Mouse (Mus musculus) kidney, adult 9 months (tissue): ENCODE measurements around the gene Etfbkmt.
A peak's percentile ranks its signal among the peaks of the same experiment; 100 is the strongest.
"Not testable (repeated sequence)": the region's sequence is repeated elsewhere in the genome, so short reads cannot be mapped to it uniquely, and the experiment has no call there.

Experiments
- DNase-seq: peaks from one replicate; pipeline ENCODE4 v3.0.0; 2022

Gene Etfbkmt

GRCm38 (mm10) chr6:149139471-149139870, at the start of gene Etfbkmt:
Gene Etfbkmt, plus strand, starts transcription at chr6:149139849.
- DNase-seq = no peak

- no peak for DNase-seq
Measured at GRCm38 (mm10) chr6:149092406-149092805, 47.2 kb upstream of the Etfbkmt start.

GRCm38 (mm10) chr6:149093465-149093864, 46.2 kb upstream of the Etfbkmt start:
- peak; percentile 53 for DNase-seq

- no peak for DNase-seq
Measured at GRCm38 (mm10) chr6:149094555-149094954, 45.1 kb upstream of the Etfbkmt start.

- no peak for DNase-seq
Measured at GRCm38 (mm10) chr6:149095389-149095788, 44.3 kb upstream of the Etfbkmt start.

GRCm38 (mm10) chr6:149096233-149096632, 43.4 kb upstream of the Etfbkmt start:
- DNase-seq = peak; percentile 49

- DNase-seq = no peak
Measured at GRCm38 (mm10) chr6:149097276-149097675, 42.4 kb upstream of the Etfbkmt start.

GRCm38 (mm10) chr6:149098993-149099392, 40.7 kb upstream of the Etfbkmt start:
- DNase-seq = no peak

GRCm38 (mm10) chr6:149100174-149101075, 39.2 kb upstream of the Etfbkmt start:
- peak; percentile 91 for DNase-seq

GRCm38 (mm10) chr6:149101076-149101942, 38.3 kb upstream of the Etfbkmt start, which contains the start of gene Dennd5b:
Gene Dennd5b, minus strand, starts transcription at chr6:149101680.
- DNase-seq = peak; percentile 79

GRCm38 (mm10) chr6:149101943-149102243, 37.8 kb upstream of the Etfbkmt start:
- no peak for DNase-seq

GRCm38 (mm10) chr6:149103451-149103850, 36.2 kb upstream of the Etfbkmt start:
- no peak for DNase-seq

- no peak for DNase-seq
Measured at GRCm38 (mm10) chr6:149107615-149108014, 32.0 kb upstream of the Etfbkmt start.

- DNase-seq = no peak
Measured at GRCm38 (mm10) chr6:149108909-149109308, 30.7 kb upstream of the Etfbkmt start.

GRCm38 (mm10) chr6:149116992-149117391, 22.7 kb upstream of the Etfbkmt start:
- peak; percentile 55 for DNase-seq

- peak; percentile 87 for DNase-seq
Measured at GRCm38 (mm10) chr6:149118935-149119334, 20.7 kb upstream of the Etfbkmt start.

GRCm38 (mm10) chr6:149119853-149120252, 19.8 kb upstream of the Etfbkmt start:
- DNase-seq = peak; percentile 91

- DNase-seq = no peak
Measured at GRCm38 (mm10) chr6:149123042-149123441, 16.6 kb upstream of the Etfbkmt start.

GRCm38 (mm10) chr6:149126675-149127074, 13.0 kb upstream of the Etfbkmt start:
- peak; percentile 77 for DNase-seq

GRCm38 (mm10) chr6:149129870-149130269, 9.8 kb upstream of the Etfbkmt start, which contains the start of gene Gm10203:
Gene Gm10203, plus strand, starts transcription at chr6:149130170.
- not testable (repeated sequence) for DNase-seq

- DNase-seq = no peak
Measured at GRCm38 (mm10) chr6:149131111-149131510, 8.5 kb upstream of the Etfbkmt start.

GRCm38 (mm10) chr6:149132311-149133077, 7.2 kb upstream of the Etfbkmt start:
- DNase-seq = peak; percentile 77
